Mouse (Mus musculus) kidney, adult 8-10 months (tissue): ENCODE measurements around the gene Aak1.

ENCODE experiments used
- DNase-seq, 2 experiments: peaks; one replicate each; pipeline ENCODE4 v3.0.0; 2022

Aak1 gene

GRCm38 (mm10) chr6:86967166-86967565 is 117.8 kb downstream of the Aak1 start:
- DNase-seq: no peak

DNA sequence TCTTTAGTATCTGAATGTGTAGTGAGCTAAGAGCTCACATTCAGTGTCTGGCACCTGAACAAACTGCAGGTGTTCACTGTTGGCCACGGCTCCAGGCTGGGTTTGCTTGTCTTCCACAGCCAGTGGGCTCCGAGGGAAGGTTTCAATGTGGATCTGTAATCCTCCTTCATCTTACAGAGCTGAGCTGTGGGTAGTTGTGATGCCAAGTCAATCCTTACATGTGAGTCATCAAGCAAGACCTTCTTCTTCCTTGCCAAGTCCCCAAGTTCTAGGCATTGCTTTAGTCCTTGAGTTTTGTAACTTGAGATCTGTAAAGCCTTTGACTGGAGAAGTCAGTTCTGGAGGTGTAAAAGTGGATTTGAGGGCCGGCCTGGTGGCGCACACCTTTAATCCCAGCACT is 124.6 kb downstream of the Aak1 start:
- DNase-seq: no peak

GRCm38 (mm10) chr6:86978156-86978908 is 129.0 kb downstream of the Aak1 start:
- DNase-seq: peak in 1 of 2 experiments; percentile 34

- no peak for DNase-seq
Observed at GRCm38 (mm10) chr6:86978909-86979265, 129.6 kb downstream of the Aak1 start.

- no peak for DNase-seq
Observed at GRCm38 (mm10) chr6:86981206-86981605, 131.9 kb downstream of the Aak1 start.

DNA sequence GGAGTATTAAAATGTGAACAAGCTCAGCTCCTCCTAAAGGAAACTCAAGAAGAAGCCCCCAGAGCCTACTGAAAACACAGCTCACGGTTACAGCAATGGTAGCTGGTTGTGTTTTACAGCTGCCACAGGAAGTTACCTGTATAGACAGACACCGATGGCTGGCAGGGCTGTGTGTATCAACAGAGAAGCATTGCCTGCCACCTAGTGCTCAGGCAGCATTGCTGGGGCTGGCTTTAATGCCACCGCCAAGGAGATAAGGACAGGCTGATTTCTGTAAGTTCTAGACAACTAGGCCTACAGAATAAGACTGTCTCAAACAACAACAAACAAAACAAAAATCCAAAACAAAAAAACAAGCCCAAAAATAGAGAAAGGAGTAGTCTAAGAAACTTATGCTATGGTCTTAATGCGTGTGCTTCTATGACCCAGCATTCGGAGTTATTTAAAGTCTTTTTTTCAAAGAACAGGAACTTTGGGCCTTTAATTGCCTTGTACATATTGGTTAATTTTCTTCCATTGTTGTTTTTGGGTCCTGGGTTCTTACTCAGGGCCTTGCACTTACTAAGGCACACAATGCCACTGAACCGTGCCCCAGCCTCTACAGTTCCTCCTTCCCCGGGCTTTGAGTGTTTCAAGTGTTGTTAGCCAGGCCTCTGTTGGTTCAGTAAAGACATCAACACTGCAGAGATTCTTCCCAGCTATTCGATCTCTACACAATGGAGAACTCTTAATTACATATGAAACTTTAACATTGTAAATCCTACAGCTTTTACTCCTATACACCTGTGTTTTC is 136.2 kb downstream of the Aak1 start:
- DNase-seq: peak in 1 of 2 experiments; percentile 38

DNA sequence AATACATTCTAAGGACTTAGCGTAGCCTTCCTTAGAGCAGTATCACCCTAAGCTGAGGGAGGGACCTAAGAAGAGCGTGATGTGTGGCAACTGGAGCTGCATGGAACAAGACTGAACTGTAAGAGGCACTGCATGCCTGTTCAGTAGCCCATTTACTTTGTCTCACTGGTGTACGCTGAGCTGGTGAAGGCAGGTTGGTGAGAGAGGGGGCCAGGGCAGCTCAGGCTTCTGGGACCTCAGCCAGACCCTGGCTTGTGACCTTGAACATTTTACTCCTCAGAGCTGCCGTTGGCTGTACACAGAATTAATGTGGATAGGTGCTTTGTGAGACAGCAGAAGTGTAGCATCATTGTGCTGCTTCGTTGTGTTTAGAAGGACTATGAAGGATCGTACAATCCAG is 140.3 kb downstream of the Aak1 start:
- DNase-seq: peak; percentile 35 to 48

GRCm38 (mm10) chr6:86991041-86991440 is 141.7 kb downstream of the Aak1 start:
- no peak for DNase-seq

GRCm38 (mm10) chr6:86992349-86992748 is 143.0 kb downstream of the Aak1 start:
- DNase-seq: no peak

DNA sequence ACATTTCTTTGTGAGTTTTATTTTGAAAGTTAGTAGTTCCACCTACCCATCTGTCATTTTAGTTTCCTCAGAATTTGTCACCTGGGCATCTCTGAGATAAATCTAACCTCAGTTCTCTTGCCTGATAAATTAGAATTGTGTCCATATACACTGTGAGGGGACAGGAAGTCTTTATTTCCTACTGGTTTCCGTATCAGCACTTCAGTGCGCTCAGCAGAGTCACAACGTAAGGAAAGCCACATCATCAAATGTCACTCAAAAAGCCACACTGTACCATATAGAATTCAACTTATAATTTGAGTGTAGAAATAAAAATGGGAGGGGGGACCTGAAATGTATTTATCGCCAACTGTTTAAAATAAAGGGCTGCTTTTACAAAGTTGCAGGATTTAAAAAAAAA is 144.9 kb downstream of the Aak1 start:
- DNase-seq: no peak

- DNase-seq: peak; percentile 61 to 62
Observed at GRCm38 (mm10) chr6:86996629-86997307, 147.5 kb downstream of the Aak1 start.

DNA sequence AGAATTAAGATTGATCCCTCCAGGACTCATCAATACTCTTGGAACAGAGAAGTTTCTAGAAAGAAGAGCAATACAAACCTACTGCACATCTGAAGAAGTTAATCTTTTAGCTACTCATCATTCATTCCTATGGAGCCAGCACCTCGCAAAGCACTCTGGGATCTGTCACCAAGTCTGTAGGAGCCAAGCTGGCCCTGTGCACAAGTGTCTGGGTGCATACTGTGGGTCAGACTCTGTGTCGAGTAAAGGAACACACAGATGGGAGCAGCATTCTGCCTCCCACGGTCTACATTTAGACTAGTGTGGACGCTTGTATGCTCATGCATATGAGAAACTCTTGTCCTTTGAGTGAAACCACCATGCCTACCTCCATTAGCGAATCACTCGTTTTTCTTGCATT is 148.0 kb downstream of the Aak1 start:
- no peak for DNase-seq

- peak; percentile 21 to 65 for DNase-seq
Observed at GRCm38 (mm10) chr6:87001995-87002394, 152.7 kb downstream of the Aak1 start.

DNA sequence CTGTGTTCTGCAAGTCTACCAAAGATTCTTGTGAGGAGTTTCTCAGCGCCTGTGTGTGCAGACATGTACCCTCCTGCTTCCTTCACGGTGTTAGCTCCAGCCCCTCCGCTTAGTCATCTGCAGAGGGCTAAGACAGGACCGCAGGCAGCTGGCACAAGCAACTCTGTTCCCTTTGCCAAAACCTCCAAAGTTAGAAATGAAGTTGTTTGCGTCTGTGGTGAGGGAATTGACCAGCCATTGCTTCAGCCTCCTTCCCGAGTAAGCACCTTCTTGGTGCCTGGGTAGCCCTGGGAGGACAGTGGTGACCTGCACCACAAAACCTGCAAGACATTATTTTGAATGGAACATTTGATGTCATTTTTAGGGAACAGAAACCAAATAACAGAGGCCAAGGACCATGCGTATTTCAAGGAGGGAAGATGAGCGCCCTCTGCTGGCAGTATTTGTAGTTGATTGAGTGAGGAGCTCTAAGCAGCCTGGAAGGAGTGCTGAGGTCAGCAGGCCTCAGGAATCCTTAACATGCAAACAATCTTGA is 153.3 kb downstream of the Aak1 start:
- DNase-seq: peak; percentile 87 to 93

DNA sequence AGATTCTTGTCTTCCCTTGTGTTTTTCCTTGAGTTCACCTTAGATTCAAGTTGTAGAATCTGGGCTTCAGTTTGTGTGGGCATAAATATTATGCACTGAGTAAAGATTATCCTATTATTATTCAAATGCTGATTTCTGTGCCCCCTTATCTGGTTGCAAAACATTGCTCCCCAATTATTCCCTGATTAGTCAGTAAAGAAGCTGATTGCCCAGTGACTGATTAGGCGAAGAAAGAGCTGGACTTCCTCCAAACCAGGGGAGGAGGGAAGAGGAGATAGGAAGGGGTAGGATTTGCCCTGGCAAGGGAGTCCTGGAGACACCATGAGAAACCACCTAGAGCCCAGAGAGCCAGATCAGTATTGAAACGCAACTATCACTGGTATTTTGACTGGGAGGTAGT is 154.8 kb downstream of the Aak1 start:
- DNase-seq: no peak

DNA sequence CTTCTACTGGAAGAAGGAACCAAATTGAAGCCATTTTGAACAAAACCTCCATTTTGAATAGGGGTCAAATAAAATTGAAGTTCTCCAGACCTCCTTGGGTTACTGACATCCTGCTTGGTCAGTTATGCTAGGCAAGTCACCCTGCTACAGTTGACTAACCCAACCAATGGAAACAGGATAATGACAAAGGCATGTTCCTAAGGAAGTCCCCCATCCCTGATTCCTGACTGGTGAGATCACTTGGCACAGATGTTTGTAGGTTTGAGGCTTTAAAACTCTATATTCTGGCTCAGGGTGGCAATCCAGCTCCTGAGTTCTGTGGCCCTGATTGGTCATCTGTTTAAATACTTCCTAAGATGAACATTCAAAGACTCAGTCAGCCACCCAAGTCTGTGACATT is 156.3 kb downstream of the Aak1 start:
- DNase-seq: no peak

DNA sequence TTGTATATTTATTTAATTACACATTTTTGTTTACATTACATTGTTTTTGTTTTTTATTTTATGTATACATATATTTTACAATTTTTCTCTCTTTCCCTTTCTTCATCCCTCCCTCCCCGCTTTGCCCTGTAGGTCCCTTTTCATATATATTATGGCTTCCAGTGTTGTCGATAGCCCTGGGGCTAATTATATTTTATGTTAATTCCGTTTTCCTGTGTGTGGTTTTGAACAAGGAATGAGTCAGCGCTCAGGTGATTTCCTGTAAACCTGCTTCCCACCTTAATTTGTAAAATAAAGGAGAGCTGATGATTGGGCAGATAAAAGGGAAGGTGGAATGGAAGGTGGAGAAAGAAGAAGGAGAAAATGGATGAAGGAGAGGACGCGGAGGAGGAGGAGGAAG is 159.6 kb downstream of the Aak1 start, which contains the start of gene Nfu1:
Nfu1 (plus strand) TSS at position 350 of the 400 bp plus-strand sequence.
- DNase-seq: no peak

- peak; percentile 93 to 95 for DNase-seq
Observed at GRCm38 (mm10) chr6:87009692-87010328, 160.5 kb downstream of the Aak1 start.

- peak in 1 of 2 experiments; percentile 54 for DNase-seq
Observed at GRCm38 (mm10) chr6:87016916-87017315, 167.6 kb downstream of the Aak1 start.

DNA sequence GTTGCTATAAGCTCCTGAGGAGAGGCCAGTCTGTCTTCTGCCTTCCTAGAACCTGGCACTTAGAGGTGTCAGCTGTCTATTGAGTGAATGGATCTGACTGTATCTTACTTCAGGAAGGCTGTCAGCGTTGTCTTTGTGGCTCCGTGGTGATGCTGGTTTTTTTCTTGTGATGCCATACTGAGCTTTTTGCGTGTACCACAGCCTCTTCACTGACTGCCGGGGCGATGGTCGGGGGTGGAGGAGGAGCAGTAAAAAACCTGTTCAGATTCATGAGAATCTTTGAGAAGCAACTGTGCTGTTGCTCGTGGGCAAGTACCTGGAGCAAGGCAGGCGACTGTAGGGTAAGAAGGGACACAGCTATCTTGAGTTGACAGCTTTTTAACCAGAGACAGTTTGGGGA is 169.6 kb downstream of the Aak1 start:
- DNase-seq: no peak

DNA sequence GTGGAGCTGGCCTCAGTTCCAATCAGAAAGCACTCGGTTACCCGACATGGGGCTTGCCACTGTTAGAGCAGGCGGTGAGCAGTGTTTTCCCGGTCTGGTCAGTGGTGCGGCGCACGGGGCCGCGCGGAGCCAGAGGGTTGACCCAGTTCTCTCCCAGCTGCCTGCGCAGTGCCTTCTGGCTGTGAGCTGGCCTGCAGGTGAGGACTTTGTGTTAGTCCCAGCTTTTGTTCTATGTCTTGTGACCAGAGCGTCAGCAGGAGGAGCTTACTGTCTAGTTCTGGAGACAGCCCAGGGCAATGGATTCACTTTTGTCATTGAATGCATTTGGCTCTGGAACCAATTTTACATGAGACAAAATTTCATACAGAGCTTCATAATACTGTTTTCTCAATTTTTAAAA is 172.5 kb downstream of the Aak1 start:
- no peak for DNase-seq

- no peak for DNase-seq
Observed at GRCm38 (mm10) chr6:87026980-87027379, 177.7 kb downstream of the Aak1 start.

DNA sequence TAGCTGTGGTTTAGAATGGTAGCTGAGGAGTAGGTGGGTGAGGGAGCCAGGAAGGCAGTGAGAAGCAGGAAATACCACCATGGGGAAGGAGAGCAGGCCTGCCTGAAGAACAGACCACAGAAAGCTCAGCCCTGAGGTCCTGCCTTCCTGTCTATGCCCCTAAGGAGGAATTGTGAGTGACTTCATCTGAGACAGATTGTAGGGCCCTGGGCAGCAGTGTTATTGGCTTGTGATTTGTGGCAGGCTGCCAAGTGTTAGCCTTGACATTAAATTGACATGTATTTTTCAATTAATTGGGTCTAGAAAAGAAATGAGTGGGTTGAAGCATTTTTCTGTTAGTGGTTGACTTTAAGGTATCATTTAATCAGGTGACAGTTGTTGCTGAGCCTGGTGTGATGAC is 179.6 kb downstream of the Aak1 start:
- DNase-seq: no peak
